Mouse (Mus musculus) hematopoietic stem cell, adult 5-6 weeks (primary cell): ENCODE data around the gene Pfdn6. TPM values are rescaled to one million over a fixed set of nuclear protein-coding genes. Genes with fewer than 3 reads are reported as not detected.
"Not testable (repeated sequence)": the region's sequence is repeated elsewhere in the genome, so short reads cannot be mapped to it uniquely, and the experiment has no call there.

Experiments
- ATAC-seq, 2 experiments: fragments of 125-278 bp in 1 of 2; replicated peaks in 1 of 2; 2 replicates each; pipeline ENCODE4 v1.8.0; 2016 to 2017; ENCODE audit warnings: inconsistent platforms in 2 of 2, mild to moderate bottlenecking in 2 of 2, moderate number of reproducible peaks in 2 of 2, low read depth in 1 of 2, moderate TSS enrichment in 1 of 2; ENCODE audit not compliant: low FRiP score in 2 of 2, poor library complexity in 2 of 2, severe bottlenecking in 2 of 2, insufficient read depth in 1 of 2, low TSS enrichment in 1 of 2
- total RNA-seq: library from RNA; stranded (forward); fragments of 172-1452, 232-1000 nt; gene quantifications from 2 replicates; pipeline ENCODE4 v1.2.3, GENCODE M21; 2017

Gene Pfdn6
- total RNA-seq, 1 experiment from 2014 or later, result 115 TPM

- ATAC-seq, result no peak
Measured at GRCm38 (mm10) chr17:33910346-33911051, 29.6 kb downstream of the Pfdn6 start.

GRCm38 (mm10) chr17:33909869-33910250 lies 30.3 kb downstream of the Pfdn6 start:
- ATAC-seq, result peak; percentile 15; a peak in 1 of 4 replicates

- peak; percentile 82 to 92 for ATAC-seq
Measured at GRCm38 (mm10) chr17:33909077-33909868, 30.9 kb downstream of the Pfdn6 start, which contains the start of gene Daxx. Daxx (plus strand) TSS chr17:33909414.

- ATAC-seq, result peak; percentile 6 to 31
Measured at GRCm38 (mm10) chr17:33908331-33909076, 31.6 kb downstream of the Pfdn6 start.

- not testable (repeated sequence) for ATAC-seq
Measured at GRCm38 (mm10) chr17:33904835-33905234, 35.3 kb downstream of the Pfdn6 start, which contains the start of gene Platr17. Platr17 (plus strand) TSS chr17:33905135.

- ATAC-seq, result not testable (repeated sequence)
Measured at GRCm38 (mm10) chr17:33903911-33904651, 36.1 kb downstream of the Pfdn6 start.

- no peak for ATAC-seq
Measured at GRCm38 (mm10) chr17:33902491-33902890, 37.7 kb downstream of the Pfdn6 start.

- ATAC-seq, result no peak
Measured at GRCm38 (mm10) chr17:33902079-33902478, 38.1 kb downstream of the Pfdn6 start.

- no peak for ATAC-seq
Measured at GRCm38 (mm10) chr17:33901653-33902052, 38.5 kb downstream of the Pfdn6 start.

- no peak for ATAC-seq
Measured at GRCm38 (mm10) chr17:33900989-33901314, 39.2 kb downstream of the Pfdn6 start.

GRCm38 (mm10) chr17:33900281-33900988 lies 39.7 kb downstream of the Pfdn6 start:
- no peak for ATAC-seq

GRCm38 (mm10) chr17:33899642-33900041 lies 40.5 kb downstream of the Pfdn6 start:
- ATAC-seq, result peak; percentile 32 to 39; a peak in 1 of 4 replicates

- not testable (repeated sequence) for ATAC-seq
Measured at GRCm38 (mm10) chr17:33898193-33898592, 42.0 kb downstream of the Pfdn6 start.

- ATAC-seq, result peak in 1 of 2 experiments; percentile 48; a peak in 2 of 4 replicates
Measured at GRCm38 (mm10) chr17:33897114-33897794, 42.9 kb downstream of the Pfdn6 start.

GRCm38 (mm10) chr17:33893011-33893410 lies 47.1 kb downstream of the Pfdn6 start:
- not testable (repeated sequence) for ATAC-seq

GRCm38 (mm10) chr17:33892429-33892828 lies 47.7 kb downstream of the Pfdn6 start:
- no peak for ATAC-seq
